Mouse (Mus musculus) liver, embryonic 16.5 days (tissue): Measurements from ENCODE around the gene Dvl2. TPM values are rescaled to one million over a fixed set of nuclear protein-coding genes. Genes with fewer than 3 reads are reported as not detected.

Experiments
- ATAC-seq: fragments of 200-750 bp; cut with Nextera tagmentation; 2 replicates; pipeline ENCODE4 v1.8.0; 2017; ENCODE audit warnings: low read depth, mild to moderate bottlenecking, moderate number of reproducible peaks, moderate library complexity
- H3K27ac ChIP-seq: fragments of 300-500 bp; sonication (generic); 2 replicates; pipeline ENCODE4 v1.5.1; 2014; ENCODE audit warnings: mild to moderate bottlenecking, low read length
- H3K27me3 ChIP-seq: fragments of 300-500 bp; sonication (generic); 2 replicates; pipeline ENCODE4 v1.6.1; 2014; ENCODE audit warnings: low read depth, low read length, mixed read lengths; ENCODE audit not compliant: control insufficient read depth, insufficient read depth
- H3K36me3 ChIP-seq: fragments of 300-500 bp; sonication (generic); 2 replicates; pipeline ENCODE4 v1.6.1; 2014; ENCODE audit warnings: mild to moderate bottlenecking; ENCODE audit not compliant: control insufficient read depth, insufficient read depth
- H3K4me1 ChIP-seq: fragments of 300-500 bp; sonication (generic); 2 replicates; pipeline ENCODE4 v1.6.1; 2014; ENCODE audit warnings: low read depth, low read length, mixed read lengths; ENCODE audit not compliant: control insufficient read depth
- H3K4me2 ChIP-seq: fragments of 300-500 bp; sonication (generic); 2 replicates; pipeline ENCODE4 v1.6.1; 2014; ENCODE audit warnings: low read depth, low read length, mixed read lengths
- H3K4me3 ChIP-seq: fragments of 300-500 bp; sonication (generic); 2 replicates; pipeline ENCODE4 v1.5.1; 2014; ENCODE audit warnings: low read depth, mild to moderate bottlenecking, low read length
- H3K9ac ChIP-seq: fragments of 300-500 bp; sonication (generic); 2 replicates; pipeline ENCODE4 v1.6.1; 2014; ENCODE audit warnings: low read depth, low read length
- H3K9me3 ChIP-seq: fragments of 300-500 bp; sonication (generic); replicated peaks from 2 replicates; pipeline ENCODE4 v1.6.1; 2016; ENCODE audit warnings: low read length; ENCODE audit not compliant: control insufficient read depth
- WGBS: fragments of 180-500 bp; shearing (Covaris S2); extraction: QIAGEN DNeasy Blood & Tissue Kit; methylation state at CpG from one replicate; pipeline ENCODE4 v1.1.7; 2014; ENCODE audit not compliant: insufficient replicate concordance; 5-methylcytosine and 5-hydroxymethylcytosine counted together
- polyA plus RNA-seq: library from polyadenylated mRNA; unstranded; fragments of >200 nt; fragmentation: Nextera tagmentation; extraction: Ambion mirVana; gene quantifications from 2 replicates; pipeline ENCODE4 v1.2.1, GENCODE M21; 2015

The Dvl2 gene
- polyA plus RNA-seq, 1 experiment from 2014 or later = 5.1 TPM

DNA sequence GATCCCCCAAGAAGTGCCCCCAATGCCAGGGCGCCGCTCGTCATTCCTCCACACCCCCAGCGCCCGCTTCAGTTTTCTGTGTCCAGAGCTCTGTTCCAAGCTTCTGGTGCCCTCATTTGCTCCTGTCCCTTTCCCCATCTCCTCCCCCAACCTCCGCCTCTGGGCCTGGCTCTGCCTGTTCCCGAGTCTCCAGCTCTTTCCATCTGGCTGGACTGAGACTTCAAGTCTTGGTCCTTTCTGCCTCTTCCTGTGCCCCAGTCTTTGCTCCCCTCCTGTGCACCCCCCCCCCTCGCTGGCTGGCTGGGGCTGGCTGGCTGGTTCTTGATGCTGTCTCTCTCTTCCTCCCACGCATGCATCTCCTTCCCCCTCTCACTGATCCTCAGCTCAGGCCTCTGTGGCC, 27.0 kb downstream of the Dvl2 start:
- no peaks in the 10 kb centered on the region for H3K9me3 ChIP-seq
- H3K4me1 ChIP-seq = peaks cover 9% of the 10 kb centered on the region
- peaks cover 30% of the 10 kb centered on the region for H3K27me3 ChIP-seq
- H3K27ac ChIP-seq = no peak overlapping the region
- 60% methylated on average over 9 of the region's 9 CpGs for WGBS
- H3K4me2 ChIP-seq = no peak overlapping the region
- no peak for ATAC-seq
- no peak overlapping the region for H3K4me3 ChIP-seq
- no peak overlapping the region for H3K9ac ChIP-seq
- H3K36me3 ChIP-seq = no peaks in the 10 kb centered on the region

DNA sequence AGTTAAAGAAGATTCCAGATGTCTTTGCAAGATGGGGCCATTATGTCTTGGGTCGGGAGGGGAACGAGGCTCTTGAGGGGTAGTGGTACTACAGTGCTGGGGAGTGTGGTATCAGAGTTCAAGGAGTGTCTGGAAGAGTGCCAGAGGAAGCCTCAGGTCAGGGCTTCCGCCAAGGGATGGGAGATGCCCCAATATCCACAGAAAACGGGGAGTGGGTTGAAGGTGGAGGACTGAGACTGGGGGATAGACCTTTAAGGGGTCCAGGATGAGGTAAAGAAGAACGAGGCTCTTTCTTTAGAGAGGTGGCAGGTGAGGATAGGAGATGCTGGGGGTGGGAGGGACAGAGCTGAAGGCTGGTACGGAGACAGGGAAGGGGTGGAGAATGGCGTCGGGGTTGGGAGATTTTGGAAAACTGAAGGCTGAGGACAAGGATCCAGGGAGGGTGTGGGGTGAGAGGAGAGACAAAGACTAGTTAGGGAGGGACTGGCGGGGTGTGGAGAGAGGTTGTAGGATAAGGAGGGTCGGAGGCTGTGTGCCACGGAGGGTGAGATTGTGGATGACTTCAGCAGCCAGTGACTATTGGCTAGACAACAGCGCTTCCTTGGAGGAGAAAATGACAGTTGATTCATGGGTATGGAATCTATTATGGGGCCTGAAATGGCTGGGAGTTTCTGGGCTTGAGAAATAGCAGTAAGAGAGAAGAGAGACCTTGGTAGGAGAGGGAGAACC, 28.2 kb downstream of the Dvl2 start:
- H3K9me3 ChIP-seq = no peaks in the 10 kb centered on the region
- H3K27ac ChIP-seq = no peak overlapping the region
- peaks cover 25% of the 10 kb centered on the region for H3K27me3 ChIP-seq
- ATAC-seq = no peak
- 27% methylated on average over 12 of the region's 12 CpGs for WGBS
- peaks cover 9% of the 10 kb centered on the region for H3K4me1 ChIP-seq
- no peak overlapping the region for H3K4me3 ChIP-seq
- 0 out of 2 replicates have a peak overlapping the region, but pooled peaks have one; percentile 8 for H3K4me2 ChIP-seq
- H3K9ac ChIP-seq = no peak overlapping the region
- no peaks in the 10 kb centered on the region for H3K36me3 ChIP-seq

DNA sequence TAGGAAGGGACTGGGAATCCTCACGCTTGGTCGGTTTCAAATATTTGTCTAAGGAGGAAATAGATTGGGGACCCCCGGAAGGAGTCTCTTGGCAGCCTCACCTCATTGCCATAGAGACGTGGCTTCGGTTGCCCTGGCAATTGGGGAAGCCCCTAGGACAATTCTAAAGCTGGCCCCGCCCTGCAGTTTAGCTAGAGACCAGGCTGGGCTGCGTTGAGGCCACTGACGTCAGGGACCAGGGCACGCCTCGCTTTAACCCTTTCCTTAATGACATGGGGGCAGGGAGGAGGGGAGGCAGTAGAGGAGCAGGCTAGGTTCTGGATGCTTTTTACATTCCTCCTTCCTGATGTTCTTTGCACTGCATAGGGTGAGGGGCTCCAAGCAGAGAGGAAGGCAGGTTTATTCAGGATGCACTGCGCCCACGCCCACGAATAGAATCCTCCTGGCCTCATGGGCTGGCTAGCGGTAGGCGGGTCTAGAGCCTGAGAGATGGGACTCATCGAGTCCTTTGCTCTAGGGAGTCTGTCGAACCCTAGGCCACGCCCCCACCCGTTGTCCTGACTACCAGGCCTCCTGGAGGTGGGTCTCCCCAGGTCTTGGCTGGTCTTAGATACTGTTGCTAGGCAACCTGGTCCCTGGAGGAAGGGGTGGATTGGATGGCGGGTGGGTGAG, 28.9 kb downstream of the Dvl2 start:
- no peaks in the 10 kb centered on the region for H3K9me3 ChIP-seq
- 0 out of 2 replicates have a peak overlapping the region, but pooled peaks have one; percentile 8 for H3K4me2 ChIP-seq
- H3K9ac ChIP-seq = no peak overlapping the region
- H3K27me3 ChIP-seq = peaks cover 18% of the 10 kb centered on the region
- no peaks in the 10 kb centered on the region for H3K36me3 ChIP-seq
- no peak overlapping the region for H3K27ac ChIP-seq
- peaks cover 9% of the 10 kb centered on the region for H3K4me1 ChIP-seq
- 5% methylated on average over 20 of the region's 20 CpGs for WGBS
- H3K4me3 ChIP-seq = no peak overlapping the region
- peak; percentile 16; the same call in 1 of the 2 replicates for ATAC-seq

DNA sequence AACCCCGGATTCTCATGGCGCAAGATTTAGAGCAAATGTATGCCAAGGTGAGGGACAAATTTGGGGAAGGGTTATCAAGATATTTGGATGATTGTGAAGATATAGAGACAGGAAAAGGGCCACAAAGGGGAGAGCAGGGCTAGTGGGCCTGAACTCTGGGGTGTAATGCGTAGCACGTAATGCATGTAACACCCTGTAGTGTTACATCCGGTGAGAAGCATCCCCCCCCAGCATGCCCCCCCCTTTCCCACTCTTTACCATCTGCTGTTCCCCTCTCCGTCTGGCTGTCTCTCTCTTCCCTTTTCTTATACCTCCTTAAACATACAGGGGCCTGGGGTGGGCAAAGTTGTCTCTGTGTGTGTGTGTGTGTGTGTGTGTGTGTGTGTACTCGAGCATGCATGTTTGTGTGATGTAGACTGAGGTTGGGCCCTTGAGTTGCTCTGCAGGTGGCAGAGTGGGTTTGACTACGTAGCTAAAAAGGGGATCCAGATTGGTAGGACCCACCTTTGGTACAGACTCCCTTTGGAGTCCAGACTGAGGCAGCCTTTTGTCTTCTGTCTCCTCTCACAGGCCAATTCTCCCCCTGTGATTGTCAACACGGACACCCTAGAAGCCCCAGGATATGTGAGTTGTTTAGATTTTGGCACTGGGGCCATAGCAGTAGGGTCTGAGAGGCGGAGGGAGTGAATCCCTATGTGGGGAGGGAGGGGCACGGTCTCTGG, 29.6 kb downstream of the Dvl2 start:
- peaks cover 9% of the 10 kb centered on the region for H3K4me1 ChIP-seq
- no peak for ATAC-seq
- peaks cover 12% of the 10 kb centered on the region; the same call in 1 of the 2 replicates for H3K27me3 ChIP-seq
- no peak overlapping the region for H3K4me2 ChIP-seq
- H3K36me3 ChIP-seq = no peaks in the 10 kb centered on the region
- no peaks in the 10 kb centered on the region for H3K9me3 ChIP-seq
- no peak overlapping the region for H3K9ac ChIP-seq
- H3K27ac ChIP-seq = no peak overlapping the region
- H3K4me3 ChIP-seq = no peak overlapping the region
- 52% methylated on average over 11 of the region's 11 CpGs for WGBS

DNA sequence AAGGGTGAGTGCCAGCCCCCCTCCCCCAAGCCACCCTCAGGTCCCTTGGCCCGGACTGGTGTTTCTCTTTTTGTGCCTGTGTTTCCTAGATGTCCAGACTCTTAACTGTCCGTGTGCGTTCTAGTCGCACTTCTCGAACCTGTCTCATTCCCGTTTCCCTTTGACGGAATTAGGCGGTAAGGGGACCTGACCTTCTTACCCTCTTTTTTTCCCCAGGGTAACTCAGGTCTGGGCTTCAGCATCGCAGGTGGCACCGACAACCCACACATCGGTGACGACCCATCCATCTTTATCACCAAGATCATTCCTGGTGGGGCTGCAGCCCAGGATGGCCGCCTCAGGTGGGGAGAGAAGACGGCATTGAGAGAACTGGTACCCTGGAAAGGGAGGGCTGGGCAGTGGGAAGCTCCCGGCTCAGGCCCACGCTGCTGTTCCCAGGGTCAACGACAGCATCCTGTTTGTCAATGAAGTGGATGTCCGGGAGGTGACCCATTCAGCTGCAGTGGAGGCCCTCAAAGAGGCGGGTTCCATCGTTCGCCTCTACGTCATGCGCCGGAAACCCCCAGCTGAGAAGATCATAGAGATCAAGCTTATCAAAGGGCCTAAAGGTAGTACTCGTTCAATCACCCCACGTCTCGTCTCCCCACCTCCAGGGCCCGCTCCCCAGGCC, 30.4 kb downstream of the Dvl2 start:
- no peaks in the 10 kb centered on the region for H3K36me3 ChIP-seq
- H3K4me1 ChIP-seq = peaks cover 9% of the 10 kb centered on the region
- ATAC-seq = no peak
- H3K9me3 ChIP-seq = no peaks in the 10 kb centered on the region
- H3K4me2 ChIP-seq = no peak overlapping the region
- H3K4me3 ChIP-seq = no peak overlapping the region
- H3K27me3 ChIP-seq = peaks cover 9% of the 10 kb centered on the region; the same call in 1 of the 2 replicates
- H3K9ac ChIP-seq = no peak overlapping the region
- no peak overlapping the region for H3K27ac ChIP-seq
- 79% methylated on average over 28 of the region's 28 CpGs for WGBS

DNA sequence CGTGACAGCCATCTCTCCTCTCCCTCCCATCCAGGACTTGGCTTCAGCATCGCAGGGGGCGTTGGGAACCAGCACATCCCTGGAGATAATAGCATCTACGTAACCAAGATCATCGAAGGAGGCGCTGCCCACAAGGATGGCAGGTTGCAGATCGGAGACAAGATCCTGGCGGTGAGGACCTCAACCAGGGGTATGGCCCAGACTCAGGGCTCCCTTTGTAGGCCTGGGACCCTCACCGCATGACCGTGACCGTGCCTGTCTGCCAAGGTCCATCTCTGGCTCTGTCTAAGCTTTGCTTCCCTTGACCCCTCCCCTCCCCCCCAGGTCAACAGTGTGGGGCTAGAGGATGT, 30.9 kb downstream of the Dvl2 start:
- H3K36me3 ChIP-seq = no peaks in the 10 kb centered on the region
- H3K4me2 ChIP-seq = no peak overlapping the region
- H3K27me3 ChIP-seq = peaks cover 6% of the 10 kb centered on the region; the same call in 1 of the 2 replicates
- H3K27ac ChIP-seq = no peak overlapping the region
- no peak overlapping the region for H3K4me3 ChIP-seq
- no peak overlapping the region for H3K9ac ChIP-seq
- no peaks in the 10 kb centered on the region for H3K9me3 ChIP-seq
- 84% methylated on average over 11 of the region's 11 CpGs for WGBS
- H3K4me1 ChIP-seq = peaks cover 9% of the 10 kb centered on the region
- ATAC-seq = no peak

DNA sequence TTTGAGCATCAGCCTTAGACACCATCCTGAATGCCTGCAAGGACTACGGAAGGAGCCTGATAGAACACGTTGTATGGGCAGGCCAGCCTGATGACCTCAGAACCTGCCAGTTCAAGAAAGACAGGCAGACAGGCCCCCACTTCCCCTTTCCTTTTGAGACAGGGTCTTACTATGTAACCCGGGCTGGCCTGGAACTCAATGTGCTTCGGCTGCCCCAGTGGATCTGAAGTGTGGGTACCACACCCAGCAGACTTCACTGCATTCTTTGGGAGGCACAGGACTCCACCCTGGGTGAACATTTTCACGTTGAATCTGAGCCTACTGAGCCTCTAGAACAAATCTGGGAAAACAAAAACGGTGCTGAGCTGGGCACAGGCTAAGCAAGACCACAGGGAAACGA, 37.8 kb downstream of the Dvl2 start:
- Histone ChIP-seq H3K4me1 (no peaks in the 10 kb centered on the region), H3K36me3 (no peaks in the 10 kb centered on the region), H3K27me3 (no peaks in the 10 kb centered on the region), H3K4me2 (no peak overlapping the region), H3K4me3 (no peak overlapping the region), H3K27ac (no peak overlapping the region), H3K9ac (no peak overlapping the region), H3K9me3 (no peaks in the 10 kb centered on the region)
- no peak for ATAC-seq
- 41% methylated on average over 7 of the region's 7 CpGs for WGBS

DNA sequence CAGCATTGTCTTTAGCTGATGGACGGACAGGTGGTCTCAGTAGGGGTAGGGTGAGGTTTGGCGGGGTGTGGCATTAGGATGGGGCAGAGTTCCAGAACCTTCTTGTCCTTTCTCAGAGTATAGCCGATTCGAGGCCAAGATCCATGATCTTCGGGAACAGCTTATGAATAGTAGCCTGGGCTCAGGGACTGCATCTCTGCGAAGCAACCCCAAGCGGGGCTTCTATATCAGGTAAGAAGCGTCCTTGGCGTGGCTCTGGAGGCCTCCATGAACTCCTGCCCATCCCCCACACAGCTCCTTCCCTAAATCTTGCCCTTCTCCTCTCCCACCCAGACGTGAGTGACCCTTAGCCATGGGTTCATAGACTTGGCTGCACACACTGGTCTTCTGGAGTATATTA, 39.2 kb downstream of the Dvl2 start:
- no peaks in the 10 kb centered on the region for H3K36me3 ChIP-seq
- no peaks in the 10 kb centered on the region for H3K4me1 ChIP-seq
- ATAC-seq = no peak
- H3K9me3 ChIP-seq = no peaks in the 10 kb centered on the region
- H3K27ac ChIP-seq = no peak overlapping the region
- H3K4me3 ChIP-seq = no peak overlapping the region
- 72% methylated on average over 10 of the region's 10 CpGs for WGBS
- H3K27me3 ChIP-seq = no peaks in the 10 kb centered on the region
- H3K9ac ChIP-seq = no peak overlapping the region
- no peak overlapping the region for H3K4me2 ChIP-seq
